Mouse (Mus musculus): ENCODE results near the gene Neurl4.

DNA sequence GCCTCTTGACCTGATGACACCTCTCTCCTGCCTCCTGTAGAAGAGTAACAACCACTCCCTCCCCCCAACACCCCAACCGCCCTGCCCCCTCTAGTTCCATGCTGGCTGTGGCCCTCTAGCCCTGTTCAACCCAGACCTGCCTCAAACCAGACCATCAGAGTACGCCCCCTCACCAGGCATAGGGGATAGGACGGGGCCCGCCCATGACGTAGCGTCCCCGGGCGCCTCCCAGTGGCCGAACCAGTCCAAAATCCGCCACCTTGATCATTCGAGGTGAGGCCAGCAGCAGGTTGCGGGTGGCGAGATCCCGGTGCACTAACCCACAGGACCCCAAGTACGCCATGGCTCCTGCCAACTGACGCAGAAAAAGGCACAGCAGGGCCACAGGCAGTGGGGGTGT is 45.5 kb upstream of the Neurl4 start:
- TF ChIP-seq POLR2A (IDR thresholded peaks at IDR 0.05; ENCODE audit: extremely low read depth, insufficient read depth, low read length) (no peak), CTCF (IDR thresholded peaks at IDR 0.05; ENCODE audit: extremely low read depth, insufficient read depth, low read length) (no peak)
